Mouse (Mus musculus) T-helper 17 cell (primary cell): ENCODE results near the gene Myocd.

Source experiments
- in situ Hi-C, 2 experiments: fragments of 300-600 bp; cut with MboI, MseI; formaldehyde crosslinking; loops; 1 replicate in 1 of 2; 2 replicates in 1 of 2; pipeline ENCODE4 v1.15.1; 2025; ENCODE audit warnings: high pct_unique_total_duplicates in 2 of 2

The Myocd gene

DNA sequence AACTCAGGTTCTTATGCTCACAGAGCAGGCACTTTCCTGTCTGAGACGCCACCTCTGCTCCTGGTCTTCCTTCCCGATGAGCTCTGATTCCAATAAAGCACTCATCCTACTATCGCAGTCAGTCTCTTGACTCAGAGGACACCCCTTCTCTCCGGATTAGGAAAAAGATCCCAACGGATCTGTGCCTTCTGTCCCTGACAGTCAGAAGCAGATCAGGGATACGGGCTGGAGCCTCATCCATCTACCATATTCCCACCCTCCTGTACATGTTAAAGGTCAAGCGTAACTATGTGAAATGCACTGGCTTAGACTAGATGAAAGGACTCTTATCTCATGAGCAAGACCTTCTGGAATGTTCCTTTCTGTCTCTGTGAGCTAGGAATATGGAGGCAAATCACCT lies 121.3 kb downstream of the Myocd start:
- in situ Hi-C loops, result no loop called here

GRCm38 (mm10) chr11:65142838-65143417 lies 126.9 kb downstream of the Myocd start:
- in situ Hi-C loops, result no loop called here

DNA sequence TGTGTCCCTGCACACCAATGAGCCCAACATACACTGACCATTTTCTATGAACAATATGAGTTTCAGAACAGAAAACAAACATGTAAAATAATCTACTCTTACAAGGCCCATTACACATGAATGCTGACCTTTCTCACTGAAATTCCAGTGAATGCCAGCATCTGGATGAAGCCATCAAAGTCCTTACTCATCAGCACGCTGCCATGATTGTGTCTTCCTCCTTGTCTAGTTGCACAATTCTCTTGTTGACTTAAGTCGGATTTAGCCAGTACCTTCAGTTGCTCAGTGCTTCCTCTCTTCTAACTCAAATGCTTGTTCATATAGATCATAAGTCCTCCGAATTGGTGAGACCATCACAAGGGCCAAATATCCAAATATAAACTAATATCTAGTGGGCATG lies 130.8 kb downstream of the Myocd start:
- in situ Hi-C loops, result no loop called here

DNA sequence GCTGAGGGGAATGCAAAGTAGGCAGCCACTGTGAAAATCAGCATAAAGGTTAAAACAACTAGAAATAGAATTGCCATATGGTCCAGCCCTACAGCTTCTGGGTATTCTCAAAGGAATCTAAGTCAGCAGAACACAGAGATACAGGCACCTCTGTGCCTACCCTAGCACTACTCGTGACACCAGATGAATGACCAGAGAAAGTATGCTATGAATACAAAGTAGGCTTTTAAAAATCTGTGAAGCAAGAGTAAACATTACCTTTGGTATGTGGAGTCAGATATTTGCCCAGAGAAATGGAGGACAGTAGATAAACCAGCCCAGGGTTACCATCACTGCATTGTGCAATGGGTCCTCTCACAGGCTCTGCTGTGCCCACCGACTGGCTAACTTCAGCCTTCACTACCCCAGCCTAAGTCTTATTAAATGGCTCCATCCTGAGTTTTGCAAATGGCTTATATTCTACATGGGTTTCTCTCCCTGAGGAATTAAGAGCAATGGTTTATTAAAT lies 132.6 kb downstream of the Myocd start:
- in situ Hi-C loops, result no loop called here

- in situ Hi-C loops, result no loop called here
Observed at GRCm38 (mm10) chr11:65135251-65135739, 134.5 kb downstream of the Myocd start.

- in situ Hi-C loops, result no loop called here
Observed at GRCm38 (mm10) chr11:65133661-65134060, 136.1 kb downstream of the Myocd start.

DNA sequence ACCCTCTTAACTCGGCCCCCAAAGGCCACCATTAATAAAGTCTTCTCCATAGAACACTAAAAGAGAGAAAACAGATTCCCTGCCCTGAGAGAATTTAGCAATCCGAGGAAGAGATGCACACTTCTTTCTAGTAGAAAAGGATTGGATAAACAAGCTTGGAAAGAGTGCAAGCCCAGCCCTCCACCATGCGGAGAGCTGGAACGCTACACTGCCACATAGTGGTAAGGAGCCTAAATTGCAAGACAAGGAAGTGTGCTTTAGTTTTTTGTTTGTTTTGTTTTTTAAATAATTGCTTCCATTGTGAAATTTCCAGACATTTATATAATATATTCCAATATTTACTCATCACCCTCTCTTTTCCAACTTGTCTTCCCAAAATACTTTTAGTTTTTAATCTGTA lies 140.7 kb downstream of the Myocd start:
- in situ Hi-C loops, result no loop called here

GRCm38 (mm10) chr11:65128666-65129065 lies 141.1 kb downstream of the Myocd start:
- in situ Hi-C loops, result no loop called here

DNA sequence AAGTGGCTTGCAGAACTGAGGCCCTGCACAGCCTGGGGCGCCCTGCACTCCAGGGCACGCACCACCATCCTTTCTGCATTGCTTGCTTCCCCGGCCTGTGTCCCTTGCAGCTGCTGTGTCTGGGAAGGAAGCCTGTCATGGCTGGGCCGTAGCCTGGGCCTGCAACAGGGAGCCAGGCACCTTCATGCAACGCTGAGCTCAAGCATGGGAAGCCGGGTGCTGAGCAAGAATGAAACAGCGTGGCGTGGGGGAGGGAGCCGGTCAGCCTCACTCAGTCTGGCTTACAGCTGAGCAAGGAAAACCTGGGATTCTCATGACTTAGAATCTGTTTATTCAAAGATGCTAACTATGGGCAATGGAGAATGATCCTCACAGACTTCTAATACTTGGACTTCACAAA lies 143.2 kb downstream of the Myocd start:
- in situ Hi-C loops, result no loop called here
